Mouse (Mus musculus) liver, postnatal 0 days (tissue): ENCODE measurements around the gene Tmem192.

Experiments used
- CTCF ChIP-seq: sonication (generic); IDR thresholded peaks from 2 replicates; pipeline ENCODE4 v1.5.1; 2016; ENCODE audit warnings: antibody characterized with exemption, low read depth
- EP300 ChIP-seq: IDR thresholded peaks from 2 replicates; pipeline ENCODE4 v1.6.1; 2016; ENCODE audit warnings: antibody characterized with exemption, low read depth, mild to moderate bottlenecking

GRCm38 (mm10) chr8:64916793-64917192 is 30.2 kb upstream of the Tmem192 start:
- TF ChIP-seq EP300 (no peak), CTCF (no peak)
